Mouse (Mus musculus): ENCODE data around the gene Tyw3. TPM values are rescaled to one million over a fixed set of nuclear protein-coding genes. Genes with fewer than 3 reads are reported as not detected.
"Not testable (repeated sequence)": the region's sequence is repeated elsewhere in the genome, so short reads cannot be mapped to it uniquely, and the experiment has no call there.

Gene Tyw3
- 18.7 and 21.0 TPM in 2 replicates for polyA plus RNA-seq (2016; fragmentation: Nextera tagmentation; extraction: Ambion mirVana)

DNA sequence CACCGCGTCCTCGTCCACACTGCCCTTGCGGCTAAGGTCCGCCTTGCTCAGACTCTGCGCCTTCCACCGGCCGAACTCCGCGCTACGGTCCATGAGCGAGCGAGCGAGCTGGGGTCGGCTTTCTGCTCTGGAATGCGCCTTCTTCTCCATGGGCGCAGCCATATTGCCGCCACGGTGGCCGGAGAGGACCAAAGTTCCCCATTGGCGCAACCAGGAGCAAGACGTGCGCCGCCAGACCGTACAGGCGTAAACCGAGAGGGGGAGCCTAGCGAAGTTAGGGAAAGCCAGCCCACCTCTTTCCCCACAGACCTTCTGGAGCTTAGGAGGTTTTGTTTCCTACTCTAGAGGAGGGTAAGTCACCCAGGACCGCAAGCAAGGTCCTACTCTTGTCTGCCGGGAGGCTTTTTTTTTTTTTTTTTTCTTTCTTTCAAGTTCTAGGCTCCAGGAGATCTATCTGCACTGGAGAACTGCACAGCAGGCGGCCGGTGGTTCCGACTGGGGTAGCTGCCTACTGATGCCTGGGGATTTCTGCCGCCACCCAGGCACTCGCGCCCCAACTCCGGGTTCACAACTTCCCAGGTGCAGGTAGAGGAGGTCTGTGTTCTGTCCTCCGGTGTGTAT lies at the start of gene Tyw3:
Gene Tyw3, minus strand, starts transcription at position 171 of the 621 bp plus-strand sequence.
- H3K9me3 ChIP-seq (replicated peaks): no peaks in the 10 kb centered on the region
- no peaks in the 10 kb centered on the region for H3K27me3 ChIP-seq (ENCODE audit: low read depth, poor library complexity, severe bottlenecking)
- peak; percentile 96 for DNase-seq (ENCODE audit: low spot score)
- H3K4me3 ChIP-seq: peak within 1 kb of the TSS; percentile 94
- H3K4me1 ChIP-seq: peaks cover 17% of the 10 kb centered on the region
- H3K36me3 ChIP-seq: peaks cover 23% of the 10 kb centered on the region
- under 1% methylated on average over 38 of the region's 38 CpGs for WGBS
- peak within 1 kb of the TSS; percentile 98 for H3K27ac ChIP-seq (replicated peaks)

DNA sequence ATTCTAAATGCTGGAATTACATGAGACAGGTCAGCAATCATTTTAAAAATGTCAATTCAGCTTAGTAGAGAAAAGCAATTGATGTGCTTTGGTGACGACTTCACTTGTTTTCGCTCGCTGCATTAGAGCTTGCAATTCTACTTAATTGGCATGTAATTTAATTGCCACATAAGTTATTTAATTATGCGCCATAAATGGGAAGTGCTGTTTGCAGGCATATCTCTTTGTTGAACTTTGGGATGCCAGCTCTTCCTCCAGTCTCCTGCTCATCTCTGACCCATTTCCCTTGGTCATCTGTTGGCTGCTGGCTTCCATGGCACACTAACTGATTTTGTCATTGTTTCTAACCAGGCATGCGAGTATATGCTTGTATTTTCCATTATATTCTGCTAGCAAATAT lies 36.2 kb upstream of the Tyw3 start:
- no peak for DNase-seq (ENCODE audit: low spot score)
- H3K27me3 ChIP-seq (ENCODE audit: low read depth, poor library complexity, severe bottlenecking): no peaks in the 10 kb centered on the region
- no peaks in the 10 kb centered on the region for H3K4me1 ChIP-seq
- H3K27ac ChIP-seq (replicated peaks): no peak overlapping the region
- no peaks in the 10 kb centered on the region for H3K9me3 ChIP-seq (replicated peaks)
- H3K36me3 ChIP-seq: no peaks in the 10 kb centered on the region
- no peak overlapping the region for H3K4me3 ChIP-seq
- WGBS: 90% methylated on average over 5 of the region's 5 CpGs

DNA sequence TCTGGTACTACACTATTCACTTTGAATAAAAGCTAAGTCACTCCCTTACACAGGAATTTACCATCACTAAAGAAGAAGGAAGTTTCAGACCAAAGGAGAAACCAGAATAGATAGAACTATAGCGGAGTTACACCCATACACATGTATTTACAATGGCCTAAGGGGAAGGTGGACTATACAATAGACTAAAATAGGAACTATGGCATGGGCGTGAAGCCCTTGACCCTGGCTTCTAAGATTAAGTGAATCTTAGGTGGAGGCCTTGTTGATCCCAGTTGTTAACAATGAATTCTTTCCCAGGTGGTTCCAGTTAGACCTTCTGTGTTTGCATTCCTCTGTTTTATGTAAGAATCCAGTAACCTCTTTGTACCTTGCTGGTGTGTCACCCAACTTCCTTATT lies 34.4 kb upstream of the Tyw3 start:
- H3K4me3 ChIP-seq; H3K9me3 ChIP-seq (replicated peaks); H3K27me3 ChIP-seq (ENCODE audit: low read depth, poor library complexity, severe bottlenecking); DNase-seq (ENCODE audit: low spot score); H3K4me1 ChIP-seq; H3K36me3 ChIP-seq; H3K27ac ChIP-seq (replicated peaks): not testable (repeated sequence)
- 86% methylated on average over 2 of the region's 2 CpGs for WGBS

DNA sequence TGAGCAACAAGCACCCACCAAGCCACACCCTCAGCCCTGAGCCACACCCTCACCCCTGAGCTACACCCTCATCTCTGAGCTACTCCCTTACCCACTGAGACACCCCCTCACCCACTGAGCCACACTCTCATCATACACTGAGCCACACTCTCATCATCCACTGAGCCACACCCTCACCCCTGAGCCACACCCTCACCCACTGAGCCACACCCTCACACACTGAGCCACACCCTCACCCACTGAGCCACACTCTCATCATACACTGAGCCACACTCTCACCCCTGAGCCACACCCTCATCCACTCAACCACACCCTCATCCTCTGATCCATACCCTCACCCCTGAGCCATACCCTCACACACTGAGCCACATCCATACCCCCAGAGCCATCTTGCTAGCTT lies 31.4 kb upstream of the Tyw3 start:
- H3K27me3 ChIP-seq (ENCODE audit: low read depth, poor library complexity, severe bottlenecking): no peaks in the 10 kb centered on the region
- H3K4me1 ChIP-seq: no peaks in the 10 kb centered on the region
- H3K9me3 ChIP-seq (replicated peaks): no peaks in the 10 kb centered on the region
- no peak for DNase-seq (ENCODE audit: low spot score)
- H3K27ac ChIP-seq (replicated peaks): no peak overlapping the region
- H3K4me3 ChIP-seq: no peak overlapping the region
- no peaks in the 10 kb centered on the region for H3K36me3 ChIP-seq

DNA sequence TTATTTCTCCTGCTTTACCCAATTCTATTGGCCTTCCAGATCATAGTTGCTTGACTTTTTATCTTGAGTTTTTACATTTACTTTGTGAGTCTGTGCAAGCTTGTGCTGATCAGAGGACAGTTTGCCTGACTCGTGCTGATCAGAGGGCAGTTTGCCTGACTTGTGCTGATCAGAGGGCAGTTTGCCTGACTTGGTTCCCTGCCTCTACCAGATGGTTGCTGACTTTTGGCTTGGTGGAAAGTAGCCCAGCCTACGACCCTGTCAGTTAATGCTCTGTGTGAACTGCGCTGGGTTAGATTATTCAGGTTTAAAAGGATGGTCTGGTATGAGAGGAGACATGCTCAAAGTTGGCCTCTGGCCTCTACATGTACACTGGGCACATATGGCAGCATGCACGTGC lies 19.2 kb upstream of the Tyw3 start:
- Histone ChIP-seq H3K4me1 (peaks cover 5% of the 10 kb centered on the region; the same call in 1 of the 2 replicates), H3K4me3 (no peak overlapping the region), H3K27me3 (ENCODE audit: low read depth, poor library complexity, severe bottlenecking) (no peaks in the 10 kb centered on the region), H3K36me3 (peaks cover 30% of the 10 kb centered on the region), H3K9me3 (replicated peaks) (no peaks in the 10 kb centered on the region), H3K27ac (replicated peaks) (no peak overlapping the region)
- no peak for DNase-seq (ENCODE audit: low spot score)
- WGBS: 94% methylated on average over 4 of the region's 4 CpGs

DNA sequence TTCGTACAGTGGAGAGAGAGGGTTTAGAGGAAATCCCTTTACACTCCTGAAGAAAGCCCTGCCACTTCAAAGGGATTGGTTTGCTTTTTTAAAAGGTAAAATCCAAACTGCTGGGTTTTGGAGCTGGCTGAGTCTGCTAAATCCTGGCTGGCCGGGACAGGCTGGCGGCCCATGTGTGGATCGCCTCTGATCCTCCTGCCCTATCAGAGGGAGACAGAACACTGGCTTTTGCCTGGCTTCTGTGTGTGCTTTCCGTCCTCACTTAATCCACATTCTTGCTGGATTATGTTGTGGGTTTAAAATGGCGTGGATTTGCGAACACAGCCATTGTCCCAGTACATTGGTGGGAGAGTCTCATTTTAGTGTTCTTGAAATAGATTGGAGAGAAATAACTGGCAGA lies 18.4 kb upstream of the Tyw3 start:
- H3K27ac ChIP-seq (replicated peaks): no peak overlapping the region
- no peak for DNase-seq (ENCODE audit: low spot score)
- peaks cover 36% of the 10 kb centered on the region for H3K36me3 ChIP-seq
- peaks cover 5% of the 10 kb centered on the region; the same call in 1 of the 2 replicates for H3K4me1 ChIP-seq
- no peak overlapping the region for H3K4me3 ChIP-seq
- no peaks in the 10 kb centered on the region for H3K27me3 ChIP-seq (ENCODE audit: low read depth, poor library complexity, severe bottlenecking)
- 56% methylated on average over 7 of the region's 7 CpGs for WGBS
- no peaks in the 10 kb centered on the region for H3K9me3 ChIP-seq (replicated peaks)

DNA sequence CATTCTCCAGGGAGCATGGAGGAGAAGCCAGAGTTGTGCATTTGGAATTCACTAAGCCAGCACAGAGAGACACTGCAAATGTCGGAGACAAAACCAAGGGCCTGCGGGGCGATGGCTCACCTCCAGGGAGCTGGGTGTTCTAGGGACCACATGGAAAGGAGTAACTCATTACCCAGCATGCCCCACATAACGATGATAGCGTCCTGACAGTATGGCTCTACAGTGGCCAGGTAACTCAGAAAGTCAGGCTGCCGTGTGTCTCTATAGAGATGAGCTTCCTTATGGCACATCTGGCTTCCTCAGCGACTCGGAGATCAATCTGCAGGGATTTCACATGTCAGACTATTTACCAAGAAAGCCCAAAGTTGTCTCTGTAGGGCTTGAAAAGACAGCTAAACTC lies 17.9 kb upstream of the Tyw3 start:
- H3K9me3 ChIP-seq (replicated peaks): no peaks in the 10 kb centered on the region
- no peak overlapping the region for H3K4me3 ChIP-seq
- H3K27ac ChIP-seq (replicated peaks): no peak overlapping the region
- H3K36me3 ChIP-seq: peaks cover 37% of the 10 kb centered on the region
- peaks cover 5% of the 10 kb centered on the region; the same call in 1 of the 2 replicates for H3K4me1 ChIP-seq
- no peak for DNase-seq (ENCODE audit: low spot score)
- 90% methylated on average over 8 of the region's 8 CpGs for WGBS
- H3K27me3 ChIP-seq (ENCODE audit: low read depth, poor library complexity, severe bottlenecking): no peaks in the 10 kb centered on the region

DNA sequence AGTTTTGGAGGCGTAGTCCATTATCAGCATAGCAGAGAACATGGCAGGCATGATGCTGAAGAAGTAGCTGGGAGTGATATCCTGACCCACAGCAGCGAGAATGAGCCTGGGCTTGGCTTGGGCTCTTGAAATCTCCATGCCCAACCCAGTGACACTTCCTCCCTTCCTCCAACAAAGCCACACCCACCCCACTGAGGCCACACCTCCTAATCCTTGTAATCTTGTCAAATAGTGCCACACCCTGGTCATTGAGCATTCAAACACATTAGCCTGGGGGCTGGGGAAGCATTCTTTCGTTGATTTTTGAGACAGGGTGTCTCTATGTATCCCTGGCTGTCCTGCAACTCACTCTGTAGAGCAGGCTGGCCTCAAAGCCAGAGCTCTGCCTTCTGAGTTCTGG lies 15.0 kb upstream of the Tyw3 start:
- no peaks in the 10 kb centered on the region for H3K9me3 ChIP-seq (replicated peaks)
- H3K36me3 ChIP-seq: peaks cover 50% of the 10 kb centered on the region

DNA sequence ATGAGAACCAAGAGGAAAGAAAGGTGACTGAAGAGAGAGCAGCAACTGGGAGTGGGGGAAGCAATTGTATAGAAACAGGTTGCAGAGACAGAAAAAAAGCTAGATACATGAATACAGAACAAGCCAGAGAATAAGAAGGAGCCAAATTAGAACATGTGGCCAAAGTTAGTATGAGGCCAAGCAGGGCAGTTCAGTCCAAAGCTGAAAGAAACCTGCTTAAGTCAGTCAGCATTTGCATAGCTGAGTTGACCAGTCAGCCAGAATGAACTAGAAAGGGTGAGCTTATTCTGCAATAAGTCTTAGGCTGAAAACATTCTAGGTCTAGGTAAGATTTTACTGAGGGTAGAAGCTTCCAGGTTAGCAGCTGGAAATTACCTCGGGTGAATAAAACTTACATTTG lies 11.0 kb upstream of the Tyw3 start:
- Histone ChIP-seq H3K9me3 (replicated peaks) (no peaks in the 10 kb centered on the region), H3K4me1 (no peaks in the 10 kb centered on the region), H3K36me3 (peaks cover 47% of the 10 kb centered on the region), H3K4me3 (no peak overlapping the region), H3K27me3 (ENCODE audit: low read depth, poor library complexity, severe bottlenecking) (no peaks in the 10 kb centered on the region), H3K27ac (replicated peaks) (no peak overlapping the region)
- WGBS: 76% methylated on average over 1 of the region's 1 CpGs
- DNase-seq (ENCODE audit: low spot score): no peak

More for the DNA sequence above, 15.0 kb upstream of the Tyw3 start:
- Histone ChIP-seq H3K4me3 (no peak overlapping the region), H3K27ac (replicated peaks) (no peak overlapping the region), H3K4me1 (peaks cover 5% of the 10 kb centered on the region; the same call in 1 of the 2 replicates), H3K27me3 (ENCODE audit: low read depth, poor library complexity, severe bottlenecking) (no peaks in the 10 kb centered on the region)
- no peak for DNase-seq (ENCODE audit: low spot score)
- WGBS: 87% methylated on average over 3 of the region's 3 CpGs

DNA sequence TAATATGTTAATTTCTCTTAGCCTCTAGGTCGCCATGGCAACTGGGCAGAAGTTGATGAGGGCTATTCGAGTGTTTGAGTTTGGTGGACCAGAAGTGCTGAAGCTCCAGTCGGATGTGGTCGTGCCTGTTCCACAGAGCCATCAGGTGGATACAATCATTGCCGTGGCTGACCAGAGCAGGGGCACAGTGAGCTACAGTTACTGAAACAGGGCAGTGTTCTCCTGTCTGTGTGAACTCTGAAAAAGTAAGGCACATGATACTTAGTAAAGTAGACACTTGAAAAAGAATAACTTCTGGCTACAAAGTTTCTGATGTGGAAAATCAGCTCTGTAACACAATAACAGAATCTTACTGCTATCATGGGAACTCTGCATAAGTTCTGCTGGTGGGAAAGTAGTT lies 8.0 kb upstream of the Tyw3 start:
- Histone ChIP-seq H3K36me3 (peaks cover 27% of the 10 kb centered on the region), H3K27me3 (ENCODE audit: low read depth, poor library complexity, severe bottlenecking) (no peaks in the 10 kb centered on the region), H3K27ac (replicated peaks) (no peak overlapping the region), H3K4me3 (no peak overlapping the region), H3K4me1 (no peaks in the 10 kb centered on the region), H3K9me3 (replicated peaks) (no peaks in the 10 kb centered on the region)
- WGBS: 81% methylated on average over 5 of the region's 5 CpGs
- DNase-seq (ENCODE audit: low spot score): no peak

DNA sequence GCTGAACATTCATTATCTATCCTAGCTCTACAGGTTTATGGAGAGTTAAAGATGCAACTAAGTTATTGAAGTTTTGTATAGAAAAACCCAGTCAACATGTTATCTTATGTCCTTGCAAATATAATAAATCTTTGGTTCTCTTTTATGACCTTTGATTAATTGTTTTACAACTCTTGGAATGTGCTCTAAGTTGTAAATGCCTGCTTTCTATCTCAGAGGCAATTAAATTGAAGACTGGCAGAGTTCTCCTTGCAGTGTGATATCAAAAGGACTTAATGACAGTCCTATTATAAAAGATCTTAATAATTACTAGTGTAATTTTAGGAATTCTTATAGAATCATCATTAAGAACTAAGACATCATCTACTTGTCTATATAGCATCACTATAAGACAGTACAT lies 5.2 kb upstream of the Tyw3 start:
- Histone ChIP-seq H3K4me3 (no peak overlapping the region), H3K27ac (replicated peaks) (no peak overlapping the region), H3K27me3 (ENCODE audit: low read depth, poor library complexity, severe bottlenecking) (no peaks in the 10 kb centered on the region), H3K4me1 (peaks cover 13% of the 10 kb centered on the region), H3K9me3 (replicated peaks) (no peaks in the 10 kb centered on the region), H3K36me3 (peaks cover 16% of the 10 kb centered on the region)
- DNase-seq (ENCODE audit: low spot score): no peak

DNA sequence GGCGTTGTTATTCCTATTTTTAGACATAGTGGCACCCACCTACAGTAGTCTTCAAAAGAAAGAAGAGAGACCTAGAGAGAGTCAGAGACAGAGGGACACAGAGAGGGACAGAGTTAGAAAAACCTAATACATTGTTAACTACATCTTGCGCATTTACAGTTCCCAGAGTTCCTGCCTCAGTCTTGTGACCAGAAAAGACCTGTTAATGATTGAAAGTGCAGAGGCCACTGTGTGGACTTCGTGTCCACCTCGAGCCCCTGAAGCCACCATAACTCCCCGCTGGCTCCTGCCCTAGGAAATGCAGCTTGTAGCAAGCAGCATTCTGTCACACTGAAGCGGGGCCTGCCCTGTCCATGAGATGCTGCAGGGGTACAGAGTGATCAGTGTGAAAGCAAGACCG lies 657 bp upstream of the Tyw3 start:
- H3K36me3 ChIP-seq: peaks cover 18% of the 10 kb centered on the region
- H3K4me1 ChIP-seq: peaks cover 17% of the 10 kb centered on the region
- no peak for DNase-seq (ENCODE audit: low spot score)

DNA sequence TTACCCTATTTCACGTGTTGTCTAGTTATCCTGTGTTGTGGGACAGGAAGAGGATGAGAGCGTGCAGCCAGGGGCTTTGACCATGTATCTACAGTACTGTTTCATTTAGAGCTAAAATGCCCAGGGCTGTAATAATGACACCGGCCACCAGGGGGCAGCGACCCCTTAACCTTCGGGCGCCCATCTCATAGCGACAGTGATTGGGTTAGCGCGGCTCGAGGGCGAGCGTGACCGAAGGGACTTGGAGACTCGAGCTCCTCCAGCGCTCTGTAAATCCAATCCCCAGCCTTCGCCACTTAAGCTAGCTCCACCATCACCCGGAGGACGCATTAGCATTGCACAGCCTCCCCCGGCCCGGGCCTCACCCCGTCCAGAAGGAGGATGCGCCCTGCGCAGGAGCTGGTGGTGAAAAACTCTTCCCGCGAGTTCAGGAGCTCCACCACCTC lies 393 bp downstream of the Tyw3 start, which contains the start of gene Cryz:
Gene Cryz, plus strand, starts transcription at position 224 of the 446 bp plus-strand sequence.
- peaks cover 17% of the 10 kb centered on the region for H3K4me1 ChIP-seq
- H3K27ac ChIP-seq (replicated peaks): peak within 1 kb of the TSS; percentile 98
- H3K9me3 ChIP-seq (replicated peaks): no peaks in the 10 kb centered on the region
- no peaks in the 10 kb centered on the region for H3K27me3 ChIP-seq (ENCODE audit: low read depth, poor library complexity, severe bottlenecking)
- H3K36me3 ChIP-seq: peaks cover 29% of the 10 kb centered on the region
- peak; percentile 92 for DNase-seq (ENCODE audit: low spot score)
- WGBS: under 1% methylated on average over 25 of the region's 25 CpGs
- H3K4me3 ChIP-seq: peak within 1 kb of the TSS; percentile 94

More for the DNA sequence above, 657 bp upstream of the Tyw3 start:
- Histone ChIP-seq H3K9me3 (replicated peaks) (no peaks in the 10 kb centered on the region), H3K27me3 (ENCODE audit: low read depth, poor library complexity, severe bottlenecking) (no peaks in the 10 kb centered on the region), H3K27ac (replicated peaks) (peak overlapping the region; percentile 98), H3K4me3 (peak overlapping the region; percentile 94)
- 38% methylated on average over 7 of the region's 7 CpGs for WGBS

All from midbrain, embryonic 10.5 days (tissue).